In the genomic region with DNA sequence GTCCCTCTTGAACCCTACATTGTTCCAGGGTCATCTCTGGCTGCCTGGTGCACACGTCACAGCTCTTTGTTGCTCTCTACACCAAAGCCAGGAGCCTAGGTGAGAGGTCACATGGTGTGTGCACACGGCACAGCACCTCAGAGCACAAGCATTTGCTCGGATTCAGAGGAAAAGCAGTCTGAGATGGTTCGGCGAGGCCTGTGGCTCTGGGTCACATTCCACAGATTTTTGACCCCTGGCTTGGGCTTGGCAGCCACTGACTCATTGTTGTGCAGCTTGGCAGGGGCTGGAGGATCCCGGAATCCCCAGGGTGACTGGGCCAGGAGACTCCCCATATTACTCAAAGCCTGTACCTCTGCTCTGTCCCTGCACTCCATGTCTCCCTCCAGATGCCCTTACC, we compare ENCODE assay signal across 8 mouse cellular contexts. TPM values are rescaled to one million over a fixed set of nuclear protein-coding genes. Genes with fewer than 3 reads are reported as not detected.
DNase-seq lines count a peak whose midpoint lies in the region; ATAC-seq and TF ChIP-seq lines count a peak whose summit lies in the region.

No protein-coding gene starts in this region.

- H3K27me3 ChIP-seq in E14TG2a.4 (ENCODE audit: insufficient read depth, low read length), result no peaks in the 10 kb centered on the region
- no peaks in the 10 kb centered on the region for H3K27me3 ChIP-seq in kidney, embryonic 15.5 days

- 10% methylated on average over 6 of the region's 6 CpGs for WGBS in kidney, embryonic 15.5 days

- H3K4me2 ChIP-seq in kidney, embryonic 15.5 days, result no peak overlapping the region

- peak; percentile 66 for ATAC-seq in kidney, embryonic 15.5 days (replicated peaks; ENCODE audit: low FRiP score)

- H3K9ac ChIP-seq in kidney, embryonic 15.5 days, result no peak overlapping the region

- peak overlapping the region; percentile 57 for H3K4me3 ChIP-seq in E14TG2a.4 (replicated peaks; ENCODE audit: low read length)
- H3K4me3 ChIP-seq in kidney, embryonic 15.5 days (replicated peaks), result no peak overlapping the region

- peaks cover 100% of the 10 kb centered on the region for H3K4me1 ChIP-seq in E14TG2a.4 (replicated peaks; ENCODE audit: low read depth, low read length)
- H3K4me1 ChIP-seq in kidney, embryonic 15.5 days, result peaks cover 38% of the 10 kb centered on the region

- no peaks in the 10 kb centered on the region for H3K9me3 ChIP-seq in E14TG2a.4 (ENCODE audit: low read length)
- H3K9me3 ChIP-seq in kidney, embryonic 15.5 days (replicated peaks), result no peaks in the 10 kb centered on the region

- peak overlapping the region; percentile 1; the same call in 1 of the 2 replicates for H3K27ac ChIP-seq in kidney, embryonic 15.5 days

- peak; percentile 43 for DNase-seq in WW6 (ENCODE audit: low read depth, low spot score)
- peak; percentile 66 for DNase-seq in gastrocnemius, postnatal 25 days
- peak; percentile 41 for DNase-seq in skeletal muscle tissue, adult 2 months (ENCODE audit: low read depth, low spot score)
- DNase-seq in right cerebral cortex, postnatal 4 days, result no peak
- DNase-seq in thymus, adult 18-20 months, result no peak
- no peak for DNase-seq in cerebellum, postnatal 36 days

- H3K36me3 ChIP-seq in E14TG2a.4 (ENCODE audit: insufficient read depth, low read length), result peaks cover 8% of the 10 kb centered on the region
- peaks cover 8% of the 10 kb centered on the region for H3K36me3 ChIP-seq in kidney, embryonic 15.5 days

- TF ChIP-seq CTCF in E14TG2a.4 (conservative IDR thresholded peaks at IDR 0.05; ENCODE audit: low read length), result no peak

RNA-seq across cellular contexts. Expression of a gene that starts 34.8 kb away (rescaled TPM):
- 1 to 10 TPM; 6.8 to 7.5 TPM for total RNA-seq in gastrocnemius, postnatal 25 days (2021)
- 69.3 and 73.1 TPM in 2 replicates for polyA plus RNA-seq in kidney, embryonic 15.5 days (2015; fragmentation: Nextera tagmentation; extraction: Ambion mirVana)

Comparison
In these comparisons a context has a peak if more than half of its experiments do, and no peak if none do; other contexts are left out.
1. DNase-seq: peak in WW6 (single experiment), gastrocnemius, postnatal 25 days (single experiment) and skeletal muscle tissue, adult 2 months (single experiment); none in right cerebral cortex, postnatal 4 days (single experiment), thymus, adult 18-20 months (0 of 2) and cerebellum, postnatal 36 days (0 of 2).